Mouse (Mus musculus) liver, embryonic 11.5 days (tissue): ENCODE data around the gene Man2b1. TPM values are rescaled to one million over a fixed set of nuclear protein-coding genes. Genes with fewer than 3 reads are reported as not detected.
"Not testable (repeated sequence)": the region's sequence is repeated elsewhere in the genome, so short reads cannot be mapped to it uniquely, and the experiment has no call there.

Experiments used
- ATAC-seq: fragments of 200-750 bp; cut with Nextera tagmentation; replicated peaks from 2 replicates; pipeline ENCODE4 v1.8.0; 2017; ENCODE audit warnings: moderate number of reproducible peaks, mild to moderate bottlenecking, moderate TSS enrichment, moderate library complexity; ENCODE audit not compliant: low FRiP score
- DNase-seq: peaks from one replicate; pipeline ENCODE4 v3.0.0-alpha.2; 2017; ENCODE audit warnings: low spot score
- H3K27ac ChIP-seq: fragments of 300-500 bp; sonication (generic); 2 replicates; pipeline ENCODE4 v1.5.1; 2014; ENCODE audit warnings: mild to moderate bottlenecking, low read depth, low read length, control low read depth
- H3K27me3 ChIP-seq: fragments of 300-500 bp; sonication (generic); replicated peaks from 2 replicates; pipeline ENCODE4 v1.6.1; 2014; ENCODE audit warnings: low read length, mixed read lengths; ENCODE audit not compliant: control insufficient read depth, insufficient read depth
- H3K36me3 ChIP-seq: fragments of 300-500 bp; sonication (generic); 2 replicates; pipeline ENCODE4 v1.6.1; 2014; ENCODE audit warnings: mild to moderate bottlenecking, low read length, moderate library complexity, mixed read lengths; ENCODE audit not compliant: control insufficient read depth, insufficient read depth
- H3K4me1 ChIP-seq: fragments of 300-500 bp; sonication (generic); replicated peaks from 2 replicates; pipeline ENCODE4 v1.6.1; 2014; ENCODE audit warnings: low read length, mixed read lengths; ENCODE audit not compliant: control insufficient read depth, insufficient read depth
- H3K4me2 ChIP-seq: fragments of 300-500 bp; sonication (generic); 2 replicates; pipeline ENCODE4 v1.6.1; 2014; ENCODE audit warnings: mild to moderate bottlenecking, control low read depth, moderate library complexity
- H3K4me3 ChIP-seq: fragments of 300-500 bp; sonication (generic); 2 replicates; pipeline ENCODE4 v1.5.1; 2014; ENCODE audit warnings: low read depth, low read length, control low read depth
- H3K9ac ChIP-seq: fragments of 300-500 bp; sonication (generic); 2 replicates; pipeline ENCODE4 v1.6.1; 2014; ENCODE audit warnings: low read depth, low read length, control low read depth
- H3K9me3 ChIP-seq: fragments of 300-500 bp; sonication (generic); 2 replicates; pipeline ENCODE4 v1.6.1; 2016; ENCODE audit warnings: low read length, inconsistent platforms, mixed read lengths; ENCODE audit not compliant: control insufficient read depth
- WGBS: fragments of 180-500 bp; shearing (Covaris S2); extraction: QIAGEN DNeasy Blood & Tissue Kit; methylation state at CpG from one replicate; pipeline ENCODE4 v1.1.7; 2014; 5-methylcytosine and 5-hydroxymethylcytosine counted together
- polyA plus RNA-seq: library from polyadenylated mRNA; unstranded; fragments of >200 nt; fragmentation: Nextera tagmentation; extraction: Ambion mirVana; gene quantifications from 2 replicates; pipeline ENCODE4 v1.2.1, GENCODE M21; 2014

The Man2b1 gene
- polyA plus RNA-seq, 1 experiment from 2014 or later, result 38.6 TPM

- under 1% methylated on average over 25 of the region's 25 CpGs for WGBS
- H3K4me2 ChIP-seq, result peak overlapping the region; percentile 76
- peak; percentile 67 for DNase-seq
- no peaks in the 10 kb centered on the region for H3K27me3 ChIP-seq
- peak overlapping the region; percentile 87 for H3K4me3 ChIP-seq
- peak overlapping the region; percentile 59; the same call in 1 of the 2 replicates for H3K27ac ChIP-seq
- peaks cover 15% of the 10 kb centered on the region for H3K36me3 ChIP-seq
- peak overlapping the region; percentile 90 for H3K9ac ChIP-seq
- peaks cover 44% of the 10 kb centered on the region for H3K4me1 ChIP-seq
- H3K9me3 ChIP-seq, result no peaks in the 10 kb centered on the region
- ATAC-seq, result no peak
These were observed 2.9 kb upstream of the Man2b1 start for GRCm38 (mm10) chr8:85080214-85080531.

- Histone ChIP-seq H3K27ac (peak within 1 kb of the TSS; percentile 64), H3K27me3 (no peaks in the 10 kb centered on the region), H3K36me3 (peaks cover 10% of the 10 kb centered on the region), H3K4me3 (peak within 1 kb of the TSS; percentile 87), H3K4me2 (peak within 1 kb of the TSS; percentile 76), H3K9ac (peak within 1 kb of the TSS; percentile 90), H3K4me1 (peaks cover 39% of the 10 kb centered on the region), H3K9me3 (no peaks in the 10 kb centered on the region)
- ATAC-seq, result peak; percentile 8; the same call in 1 of the 2 replicates
- under 1% methylated on average over 30 of the region's 30 CpGs for WGBS
- DNase-seq, result peak; percentile 81
These were observed 2.4 kb upstream of the Man2b1 start, which contains the start of gene Wdr83os for GRCm38 (mm10) chr8:85080532-85081215. Gene Wdr83os, plus strand, starts transcription at chr8:85080740.

- 1% methylated on average over 9 of the region's 9 CpGs for WGBS
- Histone ChIP-seq H3K9me3 (no peaks in the 10 kb centered on the region), H3K9ac (peak within 1 kb of the TSS; percentile 90), H3K4me3 (peak within 1 kb of the TSS; percentile 87), H3K4me1 (peaks cover 34% of the 10 kb centered on the region), H3K27ac (peak within 1 kb of the TSS; percentile 64), H3K27me3 (no peaks in the 10 kb centered on the region), H3K36me3 (peaks cover 7% of the 10 kb centered on the region; the same call in 1 of the 2 replicates), H3K4me2 (peak within 1 kb of the TSS; percentile 92)
- peak; percentile 81 for ATAC-seq
- no peak for DNase-seq
These were observed 1.9 kb upstream of the Man2b1 start, which contains the start of gene Wdr83 for GRCm38 (mm10) chr8:85081216-85081555. Gene Wdr83, minus strand, starts transcription at chr8:85081306.

GRCm38 (mm10) chr8:85082169-85082568 lies 901 bp upstream of the Man2b1 start:
- H3K9me3 ChIP-seq, H3K27me3 ChIP-seq, H3K36me3 ChIP-seq, H3K27ac ChIP-seq, DNase-seq, ATAC-seq, H3K9ac ChIP-seq, H3K4me3 ChIP-seq: not testable (repeated sequence)
- Histone ChIP-seq H3K4me2 (peak overlapping the region; percentile 92), H3K4me1 (peaks cover 28% of the 10 kb centered on the region)
- WGBS, result 48% methylated on average over 4 of the region's 4 CpGs

GRCm38 (mm10) chr8:85084633-85085032 lies 1.6 kb downstream of the Man2b1 start:
- peaks cover 26% of the 10 kb centered on the region for H3K4me1 ChIP-seq
- WGBS, result 53% methylated on average over 8 of the region's 8 CpGs
- peak overlapping the region; percentile 75 for H3K4me3 ChIP-seq

GRCm38 (mm10) chr8:85086238-85086637 lies 3.2 kb downstream of the Man2b1 start:
- H3K4me3 ChIP-seq, result no peak overlapping the region
- H3K9me3 ChIP-seq, result no peaks in the 10 kb centered on the region
- WGBS, result 68% methylated on average over 3 of the region's 3 CpGs
- H3K9ac ChIP-seq, result no peak overlapping the region
- no peak overlapping the region for H3K4me2 ChIP-seq
- ATAC-seq, result no peak
- DNase-seq, result no peak
- H3K27me3 ChIP-seq, result no peaks in the 10 kb centered on the region
- H3K27ac ChIP-seq, result no peak overlapping the region
- H3K4me1 ChIP-seq, result peaks cover 26% of the 10 kb centered on the region
- H3K36me3 ChIP-seq, result peaks cover 6% of the 10 kb centered on the region; the same call in 1 of the 2 replicates

More at GRCm38 (mm10) chr8:85084633-85085032, 1.6 kb downstream of the Man2b1 start:
- no peak overlapping the region for H3K27ac ChIP-seq
- peak overlapping the region; percentile 92 for H3K4me2 ChIP-seq
- H3K9ac ChIP-seq, result no peak overlapping the region
- no peak for ATAC-seq
- peaks cover 6% of the 10 kb centered on the region; the same call in 1 of the 2 replicates for H3K36me3 ChIP-seq
- H3K27me3 ChIP-seq, result no peaks in the 10 kb centered on the region
- DNase-seq, result no peak
- H3K9me3 ChIP-seq, result no peaks in the 10 kb centered on the region

- no peaks in the 10 kb centered on the region for H3K27me3 ChIP-seq
- peaks cover 6% of the 10 kb centered on the region; the same call in 1 of the 2 replicates for H3K36me3 ChIP-seq
- 73% methylated on average over 2 of the region's 2 CpGs for WGBS
- H3K9ac ChIP-seq, result no peak overlapping the region
- no peak overlapping the region for H3K4me3 ChIP-seq
- H3K4me1 ChIP-seq, result peaks cover 7% of the 10 kb centered on the region
- no peak overlapping the region for H3K27ac ChIP-seq
- no peak for DNase-seq
- no peak overlapping the region for H3K4me2 ChIP-seq
- no peaks in the 10 kb centered on the region for H3K9me3 ChIP-seq
- ATAC-seq, result no peak
These were observed 5.7 kb downstream of the Man2b1 start for GRCm38 (mm10) chr8:85088771-85089170.

- ATAC-seq (no peak), DNase-seq (no peak)
- Histone ChIP-seq H3K36me3 (peaks cover 14% of the 10 kb centered on the region; the same call in 1 of the 2 replicates), H3K9ac (no peak overlapping the region), H3K4me3 (no peak overlapping the region), H3K9me3 (no peaks in the 10 kb centered on the region), H3K27ac (no peak overlapping the region), H3K4me1 (no peaks in the 10 kb centered on the region), H3K4me2 (no peak overlapping the region), H3K27me3 (no peaks in the 10 kb centered on the region)
- WGBS, result 94% methylated on average over 11 of the region's 11 CpGs
These were observed 7.8 kb downstream of the Man2b1 start for GRCm38 (mm10) chr8:85090856-85091255.
